Mouse (Mus musculus) forebrain, embryonic 15.5 days (tissue): ENCODE results near the gene Btc. TPM values are rescaled to one million over a fixed set of nuclear protein-coding genes. Genes with fewer than 3 reads are reported as not detected.

ENCODE experiments used
- ATAC-seq: fragments of 200-750 bp; cut with Nextera tagmentation; replicated peaks from 2 replicates; pipeline ENCODE4 v1.8.0; 2017; ENCODE audit warnings: mild to moderate bottlenecking, moderate TSS enrichment, moderate library complexity
- H3K27ac ChIP-seq: fragments of 300-500 bp; sonication (generic); replicated peaks from 2 replicates; pipeline ENCODE4 v1.5.1; 2015; ENCODE audit warnings: mild to moderate bottlenecking, inconsistent platforms
- H3K27me3 ChIP-seq: fragments of 300-500 bp; sonication (generic); 2 replicates; pipeline ENCODE4 v1.6.1; 2015; ENCODE audit warnings: inconsistent platforms
- H3K36me3 ChIP-seq: fragments of 300-500 bp; sonication (generic); 2 replicates; pipeline ENCODE4 v1.6.1; 2015; ENCODE audit warnings: mild to moderate bottlenecking, inconsistent platforms
- H3K4me1 ChIP-seq: fragments of 300-500 bp; sonication (generic); 2 replicates; pipeline ENCODE4 v1.6.1; 2015; ENCODE audit warnings: inconsistent platforms
- H3K4me2 ChIP-seq: fragments of 300-500 bp; sonication (generic); replicated peaks from 2 replicates; pipeline ENCODE4 v1.6.1; 2015; ENCODE audit warnings: mild to moderate bottlenecking, inconsistent platforms
- H3K4me3 ChIP-seq: fragments of 300-500 bp; sonication (generic); 2 replicates; pipeline ENCODE4 v1.5.1; 2015; ENCODE audit warnings: mild to moderate bottlenecking, inconsistent platforms
- H3K9ac ChIP-seq: fragments of 300-500 bp; sonication (generic); replicated peaks from 2 replicates; pipeline ENCODE4 v1.6.1; 2015; ENCODE audit warnings: mild to moderate bottlenecking, inconsistent platforms
- H3K9me3 ChIP-seq: fragments of 300-500 bp; sonication (generic); 2 replicates; pipeline ENCODE4 v1.6.1; 2016; ENCODE audit warnings: inconsistent platforms
- WGBS: fragments of 180-500 bp; shearing (Covaris S2); methylation state at CpG from one replicate; pipeline ENCODE4 v1.1.7; 2015; ENCODE audit warnings: mixed read lengths; 5-methylcytosine and 5-hydroxymethylcytosine counted together
- polyA plus RNA-seq: library from polyadenylated mRNA; unstranded; fragments of >200 nt; fragmentation: Nextera tagmentation; extraction: Ambion mirVana; gene quantifications from 2 replicates; pipeline ENCODE4 v1.2.1, GENCODE M21; 2015

Btc gene
- polyA plus RNA-seq, 1 experiment from 2014 or later, result 0.14 TPM

GRCm38 (mm10) chr5:91366925-91367324 lies 35.9 kb downstream of the Btc start:
- Histone ChIP-seq H3K4me1 (peaks cover 6% of the 10 kb centered on the region), H3K9ac (no peak overlapping the region), H3K27me3 (no peaks in the 10 kb centered on the region), H3K4me3 (no peak overlapping the region), H3K27ac (no peak overlapping the region), H3K36me3 (no peaks in the 10 kb centered on the region), H3K4me2 (no peak overlapping the region), H3K9me3 (no peaks in the 10 kb centered on the region)
- no peak for ATAC-seq
- 72% methylated on average over 10 of the region's 10 CpGs for WGBS

GRCm38 (mm10) chr5:91363274-91363991 lies 39.4 kb downstream of the Btc start:
- peaks cover 6% of the 10 kb centered on the region for H3K4me1 ChIP-seq
- peak overlapping the region; percentile 37; the same call in 1 of the 2 replicates for H3K27ac ChIP-seq

GRCm38 (mm10) chr5:91352645-91353044 lies 50.1 kb downstream of the Btc start:
- no peak overlapping the region for H3K27ac ChIP-seq
- 52% methylated on average over 5 of the region's 5 CpGs for WGBS
- no peak for ATAC-seq
- H3K27me3 ChIP-seq, result no peaks in the 10 kb centered on the region
- H3K36me3 ChIP-seq, result no peaks in the 10 kb centered on the region
- H3K4me1 ChIP-seq, result 0 out of 2 replicates have a peak, but pooled peaks cover 3% of the 10 kb centered on the region
- no peaks in the 10 kb centered on the region for H3K9me3 ChIP-seq
- H3K4me2 ChIP-seq, result no peak overlapping the region
- no peak overlapping the region for H3K4me3 ChIP-seq
- no peak overlapping the region for H3K9ac ChIP-seq

More at GRCm38 (mm10) chr5:91363274-91363991, 39.4 kb downstream of the Btc start:
- no peaks in the 10 kb centered on the region for H3K36me3 ChIP-seq
- H3K27me3 ChIP-seq, result no peaks in the 10 kb centered on the region
- H3K4me2 ChIP-seq, result no peak overlapping the region
- no peak overlapping the region for H3K4me3 ChIP-seq
- no peak overlapping the region for H3K9ac ChIP-seq
- 80% methylated on average over 6 of the region's 6 CpGs for WGBS
- ATAC-seq, result no peak
- H3K9me3 ChIP-seq, result no peaks in the 10 kb centered on the region

- no peaks in the 10 kb centered on the region for H3K9me3 ChIP-seq
- no peak overlapping the region for H3K4me3 ChIP-seq
- H3K4me1 ChIP-seq, result no peaks in the 10 kb centered on the region
- ATAC-seq, result no peak
- no peaks in the 10 kb centered on the region for H3K27me3 ChIP-seq
- H3K9ac ChIP-seq, result no peak overlapping the region
- no peaks in the 10 kb centered on the region for H3K36me3 ChIP-seq
- no peak overlapping the region for H3K4me2 ChIP-seq
- H3K27ac ChIP-seq, result no peak overlapping the region
- WGBS, result 74% methylated on average over 5 of the region's 5 CpGs
Observed at GRCm38 (mm10) chr5:91345681-91346080, 57.1 kb downstream of the Btc start.

- WGBS, result 89% methylated on average over 2 of the region's 2 CpGs
Observed at GRCm38 (mm10) chr5:91345064-91345463, 57.7 kb downstream of the Btc start.

GRCm38 (mm10) chr5:91341981-91342760 lies 60.6 kb downstream of the Btc start:
- H3K4me1 ChIP-seq, result no peaks in the 10 kb centered on the region
- no peak overlapping the region for H3K9ac ChIP-seq
- no peaks in the 10 kb centered on the region for H3K36me3 ChIP-seq
- H3K4me3 ChIP-seq, result no peak overlapping the region
- no peak overlapping the region for H3K27ac ChIP-seq
- no peaks in the 10 kb centered on the region for H3K9me3 ChIP-seq
- H3K27me3 ChIP-seq, result no peaks in the 10 kb centered on the region
- 87% methylated on average over 5 of the region's 5 CpGs for WGBS
- H3K4me2 ChIP-seq, result no peak overlapping the region
- ATAC-seq, result no peak

More at GRCm38 (mm10) chr5:91345064-91345463, 57.7 kb downstream of the Btc start:
- H3K4me1 ChIP-seq, result no peaks in the 10 kb centered on the region
- ATAC-seq, result no peak
- H3K4me3 ChIP-seq, result no peak overlapping the region
- no peak overlapping the region for H3K4me2 ChIP-seq
- H3K9me3 ChIP-seq, result no peaks in the 10 kb centered on the region
- H3K9ac ChIP-seq, result no peak overlapping the region
- no peaks in the 10 kb centered on the region for H3K27me3 ChIP-seq
- H3K36me3 ChIP-seq, result no peaks in the 10 kb centered on the region
- no peak overlapping the region for H3K27ac ChIP-seq

GRCm38 (mm10) chr5:91334227-91334626 lies 68.6 kb downstream of the Btc start:
- Histone ChIP-seq H3K27ac (no peak overlapping the region), H3K9me3 (no peaks in the 10 kb centered on the region), H3K4me2 (no peak overlapping the region), H3K4me3 (no peak overlapping the region), H3K9ac (no peak overlapping the region), H3K36me3 (no peaks in the 10 kb centered on the region), H3K27me3 (no peaks in the 10 kb centered on the region), H3K4me1 (no peaks in the 10 kb centered on the region)
- 89% methylated on average over 4 of the region's 4 CpGs for WGBS
- ATAC-seq, result no peak

GRCm38 (mm10) chr5:91332079-91332865 lies 70.5 kb downstream of the Btc start:
- 79% methylated on average over 4 of the region's 4 CpGs for WGBS
- no peaks in the 10 kb centered on the region for H3K27me3 ChIP-seq
- H3K9ac ChIP-seq, result no peak overlapping the region
- H3K4me2 ChIP-seq, result no peak overlapping the region
- no peak overlapping the region for H3K4me3 ChIP-seq
- no peaks in the 10 kb centered on the region for H3K36me3 ChIP-seq
- no peak overlapping the region for H3K27ac ChIP-seq
- no peak for ATAC-seq
- no peaks in the 10 kb centered on the region for H3K9me3 ChIP-seq
- H3K4me1 ChIP-seq, result no peaks in the 10 kb centered on the region

- Histone ChIP-seq H3K4me2 (no peak overlapping the region), H3K4me3 (no peak overlapping the region), H3K27ac (no peak overlapping the region), H3K9me3 (no peaks in the 10 kb centered on the region), H3K4me1 (no peaks in the 10 kb centered on the region), H3K27me3 (no peaks in the 10 kb centered on the region), H3K9ac (no peak overlapping the region), H3K36me3 (no peaks in the 10 kb centered on the region)
- 73% methylated on average over 1 of the region's 1 CpGs for WGBS
- no peak for ATAC-seq
Observed at GRCm38 (mm10) chr5:91321840-91322239, 81.0 kb downstream of the Btc start.

- Histone ChIP-seq H3K27ac (no peak overlapping the region), H3K4me2 (no peak overlapping the region), H3K9me3 (no peaks in the 10 kb centered on the region), H3K4me3 (no peak overlapping the region), H3K9ac (no peak overlapping the region), H3K4me1 (no peaks in the 10 kb centered on the region), H3K36me3 (no peaks in the 10 kb centered on the region), H3K27me3 (no peaks in the 10 kb centered on the region)
- no peak for ATAC-seq
- WGBS, result 89% methylated on average over 4 of the region's 4 CpGs
Observed at GRCm38 (mm10) chr5:91320348-91320747, 82.4 kb downstream of the Btc start.

GRCm38 (mm10) chr5:91313971-91314370 lies 88.8 kb downstream of the Btc start:
- 88% methylated on average over 4 of the region's 4 CpGs for WGBS
- Histone ChIP-seq H3K27me3 (no peaks in the 10 kb centered on the region), H3K9ac (no peak overlapping the region), H3K4me1 (no peaks in the 10 kb centered on the region), H3K36me3 (no peaks in the 10 kb centered on the region), H3K4me2 (no peak overlapping the region), H3K4me3 (no peak overlapping the region), H3K27ac (no peak overlapping the region), H3K9me3 (no peaks in the 10 kb centered on the region)
- ATAC-seq, result no peak

- Histone ChIP-seq H3K27ac (no peak overlapping the region), H3K4me1 (no peaks in the 10 kb centered on the region), H3K9ac (no peak overlapping the region), H3K4me2 (no peak overlapping the region), H3K4me3 (no peak overlapping the region), H3K27me3 (no peaks in the 10 kb centered on the region), H3K9me3 (no peaks in the 10 kb centered on the region), H3K36me3 (no peaks in the 10 kb centered on the region)
- no peak for ATAC-seq
- 59% methylated on average over 4 of the region's 4 CpGs for WGBS
Observed at GRCm38 (mm10) chr5:91311767-91312166, 91.0 kb downstream of the Btc start.
